Mouse (Mus musculus): ENCODE measurements around the gene Olfr1259.
"Not testable (repeated sequence)": the region's sequence is repeated elsewhere in the genome, so short reads cannot be mapped to it uniquely, and the experiment has no call there.

Olfr1259 gene

DNA sequence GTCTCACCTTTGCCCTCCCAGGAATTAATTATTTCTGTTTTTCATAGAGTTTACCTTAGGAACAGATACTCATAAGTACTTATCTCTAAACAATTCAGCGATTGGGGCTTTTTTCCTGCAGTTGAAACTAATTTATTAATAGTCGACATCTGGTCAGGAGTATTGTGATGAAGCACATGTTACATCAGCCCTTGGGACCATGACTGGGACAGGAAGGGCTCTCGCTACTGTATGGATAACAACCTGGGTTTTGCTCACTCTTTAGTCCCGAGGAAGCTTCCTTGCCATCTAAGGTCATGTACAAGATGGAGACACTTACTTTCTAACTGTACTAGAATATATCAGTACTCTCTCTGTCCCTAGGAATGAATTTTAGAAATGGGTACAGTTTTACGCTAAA is at the start of gene Olfr1259:
Gene Olfr1259 (minus strand): TSS at position 101 of the 400 bp plus-strand sequence.
- DNase-seq (ENCODE audit: low spot score in 2 of 2) = no peak

DNA sequence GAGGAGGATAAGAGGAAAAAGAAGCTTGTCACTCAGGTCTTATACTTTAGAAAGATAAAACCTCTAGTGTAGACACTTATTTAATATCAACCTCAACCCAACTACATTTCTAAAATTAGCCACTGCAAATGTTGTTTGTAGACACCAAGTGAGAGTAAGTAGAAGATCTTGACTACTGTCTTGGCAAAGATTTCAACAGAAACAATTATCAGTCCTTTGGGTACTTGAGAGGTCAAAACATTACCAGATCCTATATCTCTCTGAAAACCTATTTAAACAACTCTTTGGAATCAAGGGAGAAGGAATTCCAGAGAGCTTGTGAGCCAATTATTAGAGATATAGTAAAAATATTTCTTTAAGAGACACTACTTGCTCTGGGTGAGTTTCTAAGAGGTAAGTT is 42.5 kb upstream of the Olfr1259 start, which contains the start of gene Olfr1261:
Gene Olfr1261 (plus strand): TSS at position 301 of the 400 bp plus-strand sequence.
- DNase-seq (ENCODE audit: low spot score in 2 of 2) = no peak

- no peak for DNase-seq (ENCODE audit: low spot score in 2 of 2)
These were observed 29.2 kb upstream of the Olfr1259 start for GRCm38 (mm10) chr2:89977709-89978108.

DNA sequence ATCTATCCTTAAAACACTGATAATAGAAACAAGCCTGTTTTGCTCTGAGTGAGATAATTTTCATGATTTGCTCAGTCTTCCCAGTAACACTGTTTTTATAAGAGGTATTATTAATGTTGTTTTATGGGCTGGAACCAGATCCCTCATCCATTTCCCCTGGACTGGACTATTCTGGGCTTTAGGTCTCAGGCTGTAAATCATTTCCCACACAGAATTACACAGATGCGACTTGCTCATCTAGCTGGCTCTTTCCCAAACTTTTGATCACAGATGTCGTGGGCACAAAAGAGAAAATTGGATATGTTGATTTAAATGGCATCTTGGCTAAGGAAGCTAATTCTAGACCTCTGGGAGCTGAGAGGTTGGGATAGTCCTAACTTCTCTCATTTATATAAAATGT is 25.7 kb upstream of the Olfr1259 start, which contains the start of gene Olfr1260:
Gene Olfr1260 (plus strand): TSS at position 157 of the 400 bp plus-strand sequence.
- peak; percentile 8 to 22 for DNase-seq (ENCODE audit: low spot score in 2 of 2)

GRCm38 (mm10) chr2:89927009-89927408 is 21.5 kb downstream of the Olfr1259 start, which contains the start of gene Olfr1258:
Gene Olfr1258 (plus strand): TSS chr2:89927309.
- DNase-seq (ENCODE audit: low spot score in 2 of 2) = no peak

DNA sequence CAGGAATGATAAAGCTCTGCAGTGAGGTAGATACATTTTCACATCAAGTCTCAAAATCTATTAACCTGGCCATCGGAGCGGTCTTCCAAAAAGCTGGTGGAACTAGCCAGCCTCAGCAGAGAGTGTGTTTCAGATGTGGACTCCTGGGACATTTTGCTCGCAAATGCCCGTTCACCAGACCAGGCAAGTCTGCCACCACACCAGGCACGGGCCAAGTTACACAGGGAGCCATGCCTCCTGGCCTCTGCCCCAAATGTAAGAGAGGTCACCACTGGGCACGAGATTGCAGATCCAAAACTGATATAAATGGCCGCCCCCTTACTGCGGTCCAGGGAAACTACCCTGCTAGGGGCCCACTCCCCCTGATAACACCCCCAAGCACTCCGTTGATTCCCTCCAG is 35.8 kb downstream of the Olfr1259 start:
- not testable (repeated sequence) for DNase-seq (ENCODE audit: low spot score in 2 of 2)
